Mouse (Mus musculus) lung, postnatal 0 days (tissue): ENCODE data around the gene Usp36.

ENCODE experiments used
- CTCF ChIP-seq: IDR thresholded peaks from 2 replicates; pipeline ENCODE4 v1.5.1; 2016; ENCODE audit warnings: antibody characterized with exemption, mild to moderate bottlenecking
- EP300 ChIP-seq: IDR thresholded peaks from 2 replicates; pipeline ENCODE4 v1.6.1; 2016; ENCODE audit warnings: antibody characterized with exemption, mild to moderate bottlenecking, control low read depth

DNA sequence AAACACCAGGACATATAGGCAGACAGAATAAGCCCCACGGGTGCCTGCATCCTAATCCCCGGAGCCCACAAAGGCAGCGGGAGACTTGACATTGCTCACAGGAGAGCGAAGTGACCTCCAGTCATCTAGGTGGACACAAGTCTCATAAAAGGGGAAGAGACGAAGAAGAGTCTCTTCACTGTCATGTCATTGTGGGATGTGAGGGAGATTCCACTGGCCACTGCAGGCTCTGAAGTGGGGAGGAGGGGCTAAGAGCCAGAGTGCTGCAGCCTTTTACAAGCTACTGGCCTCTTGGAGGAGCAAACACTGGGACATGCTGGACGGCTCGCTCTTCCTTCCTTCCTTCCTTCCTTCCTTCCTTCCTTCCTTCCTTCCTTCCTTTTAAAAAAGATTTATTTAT, 55.1 kb downstream of the Usp36 start:
- no peak for TF ChIP-seq CTCF
- TF ChIP-seq EP300, result no peak
